Mouse (Mus musculus): ENCODE results near the gene Fam120a. TPM values are rescaled to one million over a fixed set of nuclear protein-coding genes. Genes with fewer than 3 reads are reported as not detected.

The Fam120a gene
- polyA plus RNA-seq, 1 experiment from 2014 or later = 41.4 TPM

Other genes with a start within 250 kb of the Fam120a start
- gene Phf2, start 96.9 kb downstream of the Fam120a start, polyA plus RNA-seq (2014; fragmentation: Nextera tagmentation; extraction: Ambion mirVana) = 9.9 and 11.8 TPM in 2 replicates
- gene Wnk2, start 180.0 kb upstream of the Fam120a start, polyA plus RNA-seq (2014; fragmentation: Nextera tagmentation; extraction: Ambion mirVana) = 1.7 and 2.1 TPM in 2 replicates
- gene Ninj1, start 219.5 kb upstream of the Fam120a start, polyA plus RNA-seq (2014; fragmentation: Nextera tagmentation; extraction: Ambion mirVana) = 43.8 and 54.2 TPM in 2 replicates
- gene Card19, start 248.0 kb upstream of the Fam120a start, polyA plus RNA-seq (2014; fragmentation: Nextera tagmentation; extraction: Ambion mirVana) = 33.3 and 39.9 TPM in 2 replicates

Data from kidney, embryonic 14.5 days (tissue).